Mouse (Mus musculus): ENCODE data around the gene Mpv17.

Mpv17 gene

GRCm38 (mm10) chr5:31154152-31154553 is at the start of gene Mpv17:
Gene Mpv17, minus strand, starts transcription at chr5:31154251.
- no peaks in the 10 kb centered on the region for H3K27me3 ChIP-seq (ENCODE audit: control insufficient read depth, insufficient read depth, low read length, poor library complexity, severe bottlenecking)
- peaks cover 16% of the 10 kb centered on the region for H3K36me3 ChIP-seq (ENCODE audit: control insufficient read depth, insufficient read depth, low read length, poor library complexity, severe bottlenecking)
- DNase-seq (ENCODE audit: low read depth, low spot score): peak; percentile 84

DNA sequence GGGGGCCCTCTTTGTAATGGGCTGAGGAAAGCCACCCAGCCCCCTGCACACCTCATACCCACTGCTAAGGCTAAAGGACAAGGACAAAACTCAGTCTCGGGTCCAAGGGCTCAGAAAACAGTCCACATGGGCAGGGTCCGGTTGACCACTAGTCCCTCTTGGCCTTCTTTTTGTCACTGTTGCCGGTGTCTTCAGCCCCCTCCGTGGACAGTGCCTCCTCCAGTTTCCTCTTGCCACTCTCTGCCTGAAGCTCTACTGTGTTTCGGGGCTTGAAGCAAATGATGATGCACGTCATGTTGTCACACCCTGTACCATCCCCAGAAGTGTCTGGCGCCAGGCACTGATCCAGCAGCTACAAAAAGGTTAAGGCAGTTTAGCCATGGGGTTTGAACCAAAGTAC is 48.9 kb upstream of the Mpv17 start:
- H3K27me3 ChIP-seq (ENCODE audit: control insufficient read depth, insufficient read depth, low read length, poor library complexity, severe bottlenecking): no peaks in the 10 kb centered on the region
- H3K36me3 ChIP-seq (ENCODE audit: control insufficient read depth, insufficient read depth, low read length, poor library complexity, severe bottlenecking): peaks cover 18% of the 10 kb centered on the region
- DNase-seq (ENCODE audit: low read depth, low spot score): no peak

- Histone ChIP-seq H3K27me3 (ENCODE audit: control insufficient read depth, insufficient read depth, low read length, poor library complexity, severe bottlenecking) (no peaks in the 10 kb centered on the region), H3K36me3 (ENCODE audit: control insufficient read depth, insufficient read depth, low read length, poor library complexity, severe bottlenecking) (peaks cover 14% of the 10 kb centered on the region)
- peak; percentile 98 for DNase-seq (ENCODE audit: low read depth, low spot score)
These were observed 47.9 kb upstream of the Mpv17 start, which contains the start of gene Zfp513 for GRCm38 (mm10) chr5:31201742-31202590. Gene Zfp513, minus strand, starts transcription at chr5:31202303.

GRCm38 (mm10) chr5:31201042-31201741 is 47.1 kb upstream of the Mpv17 start:
- peak; percentile 68 for DNase-seq (ENCODE audit: low read depth, low spot score)
- H3K27me3 ChIP-seq (ENCODE audit: control insufficient read depth, insufficient read depth, low read length, poor library complexity, severe bottlenecking): no peaks in the 10 kb centered on the region
- H3K36me3 ChIP-seq (ENCODE audit: control insufficient read depth, insufficient read depth, low read length, poor library complexity, severe bottlenecking): peaks cover 18% of the 10 kb centered on the region

DNA sequence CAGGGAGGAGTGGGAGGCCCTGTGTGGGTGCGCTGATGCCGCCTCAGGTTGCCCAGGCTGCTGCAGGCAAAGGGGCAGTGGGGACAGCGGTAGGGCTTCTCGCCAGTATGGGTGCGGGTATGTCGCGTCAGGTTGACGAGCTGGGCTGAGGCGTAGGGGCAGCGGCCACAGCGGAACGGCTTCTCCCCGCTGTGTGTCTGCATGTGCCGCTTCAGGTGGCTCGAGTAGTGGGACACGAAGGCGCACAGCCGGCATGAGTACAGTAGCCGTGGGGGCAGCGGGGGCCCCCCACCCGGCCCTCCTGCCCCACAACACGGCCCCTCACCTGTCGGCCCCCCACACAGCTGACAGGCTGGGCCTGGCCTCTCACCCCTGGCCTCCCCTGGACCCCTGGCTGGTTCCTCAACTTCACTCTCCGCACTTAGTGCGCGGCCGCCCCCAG is 46.3 kb upstream of the Mpv17 start:
- no peaks in the 10 kb centered on the region for H3K27me3 ChIP-seq (ENCODE audit: control insufficient read depth, insufficient read depth, low read length, poor library complexity, severe bottlenecking)
- peak; percentile 25 for DNase-seq (ENCODE audit: low read depth, low spot score)
- H3K36me3 ChIP-seq (ENCODE audit: control insufficient read depth, insufficient read depth, low read length, poor library complexity, severe bottlenecking): peaks cover 19% of the 10 kb centered on the region

DNA sequence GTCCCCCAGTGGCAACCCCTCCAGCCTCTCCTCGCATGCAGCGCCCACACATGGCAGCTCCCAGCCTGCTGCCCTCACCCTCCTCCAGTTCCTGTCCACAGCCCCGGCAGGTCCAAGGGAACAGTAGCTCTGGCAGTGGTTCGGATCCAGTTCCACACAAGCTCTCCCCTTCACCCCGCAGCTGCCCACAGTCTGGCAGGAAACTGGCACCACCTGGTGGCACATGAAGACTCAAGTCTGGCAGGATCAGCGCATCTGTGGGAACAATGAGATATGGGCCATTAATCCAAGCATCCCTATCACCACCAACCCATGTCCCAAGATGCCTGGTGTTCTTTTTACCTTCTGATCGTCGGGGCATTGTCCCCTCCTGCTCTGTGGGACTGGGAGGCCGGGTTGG is 45.8 kb upstream of the Mpv17 start:
- H3K27me3 ChIP-seq (ENCODE audit: control insufficient read depth, insufficient read depth, low read length, poor library complexity, severe bottlenecking): no peaks in the 10 kb centered on the region
- peaks cover 22% of the 10 kb centered on the region for H3K36me3 ChIP-seq (ENCODE audit: control insufficient read depth, insufficient read depth, low read length, poor library complexity, severe bottlenecking)
- DNase-seq (ENCODE audit: low read depth, low spot score): no peak

DNA sequence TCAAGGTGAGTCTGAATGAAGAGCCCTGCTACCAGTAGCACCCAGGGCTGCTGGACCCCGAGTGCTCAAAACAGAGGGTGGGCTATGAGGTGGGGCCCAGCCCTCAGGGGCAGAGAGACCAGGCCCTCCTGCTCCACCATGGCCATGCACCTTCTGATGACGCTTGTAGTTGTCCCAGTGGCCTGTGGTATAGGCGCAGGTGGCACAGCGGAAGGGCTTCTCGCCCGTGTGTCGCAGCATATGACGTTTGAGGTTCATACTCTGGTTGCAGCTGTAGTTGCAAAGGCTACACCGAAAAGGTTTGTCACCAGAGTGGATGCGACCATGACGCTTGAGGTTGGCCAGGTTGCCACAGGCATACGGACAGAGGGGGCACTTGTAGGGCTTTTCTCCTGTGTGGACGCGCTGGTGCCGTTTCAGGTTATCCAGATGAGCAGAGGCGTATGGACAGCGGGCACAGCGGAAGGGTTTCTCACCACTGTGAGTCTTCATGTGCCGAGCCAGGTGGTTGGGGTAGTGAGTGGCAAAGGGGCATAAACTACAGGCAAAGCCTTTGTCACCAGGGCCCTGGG is 45.4 kb upstream of the Mpv17 start:
- H3K36me3 ChIP-seq (ENCODE audit: control insufficient read depth, insufficient read depth, low read length, poor library complexity, severe bottlenecking): peaks cover 22% of the 10 kb centered on the region
- H3K27me3 ChIP-seq (ENCODE audit: control insufficient read depth, insufficient read depth, low read length, poor library complexity, severe bottlenecking): no peaks in the 10 kb centered on the region
- no peak for DNase-seq (ENCODE audit: low read depth, low spot score)

DNA sequence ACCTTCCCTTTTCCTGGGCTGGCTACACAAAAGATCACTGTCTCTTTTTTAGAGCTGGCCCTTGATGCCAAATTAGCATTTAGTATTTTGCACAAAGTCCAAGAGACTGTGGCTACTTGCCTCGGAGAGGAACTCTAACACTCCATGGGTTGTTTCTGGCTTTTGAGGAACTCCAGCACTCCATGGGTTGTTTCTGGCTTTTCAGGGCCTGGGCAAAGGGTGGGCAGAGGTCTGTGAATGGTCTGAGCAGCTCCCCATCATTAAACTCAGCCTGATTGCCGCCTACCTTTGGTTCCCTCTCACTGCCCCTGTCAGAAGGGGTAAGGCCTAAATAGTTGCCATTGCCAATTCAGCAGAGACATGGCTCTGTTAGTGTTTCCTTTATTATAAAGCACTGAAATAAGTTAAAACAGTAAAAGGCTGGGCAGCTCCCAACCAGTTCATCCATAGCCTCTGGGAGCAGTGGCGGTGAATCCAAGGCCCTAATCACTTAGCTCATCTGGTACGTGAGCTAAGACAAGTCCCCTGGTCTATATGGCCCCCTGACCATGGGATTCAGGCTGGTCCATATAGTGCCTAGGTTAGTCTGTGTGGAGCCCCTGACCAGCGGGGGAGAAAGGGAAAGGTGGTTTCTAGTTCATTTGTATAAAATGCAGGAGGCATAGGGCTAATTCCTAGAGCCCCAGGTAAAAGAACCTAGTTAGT is 44.7 kb upstream of the Mpv17 start:
- DNase-seq (ENCODE audit: low read depth, low spot score): no peak
- peaks cover 22% of the 10 kb centered on the region for H3K36me3 ChIP-seq (ENCODE audit: control insufficient read depth, insufficient read depth, low read length, poor library complexity, severe bottlenecking)
- no peaks in the 10 kb centered on the region for H3K27me3 ChIP-seq (ENCODE audit: control insufficient read depth, insufficient read depth, low read length, poor library complexity, severe bottlenecking)

DNA sequence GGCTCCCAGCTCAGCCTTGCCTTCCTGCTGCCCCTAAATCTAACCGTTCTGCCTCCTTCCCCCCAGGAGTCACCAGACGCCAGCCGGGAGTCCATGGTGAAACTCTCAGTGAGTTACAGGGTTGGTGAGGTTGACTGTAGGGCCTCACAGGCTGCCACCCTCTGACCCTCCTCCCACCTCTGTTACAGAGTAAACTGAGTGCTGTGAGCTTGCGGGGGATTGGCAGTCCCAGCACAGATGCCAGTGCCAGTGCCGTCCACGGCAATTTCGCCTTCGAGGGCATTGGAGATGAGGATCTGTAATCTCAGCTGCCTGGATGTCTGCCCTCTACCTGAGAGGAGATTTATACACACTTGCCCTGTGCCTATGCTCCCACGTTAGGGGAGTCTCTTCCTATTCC is 44.1 kb upstream of the Mpv17 start:
- peaks cover 21% of the 10 kb centered on the region for H3K36me3 ChIP-seq (ENCODE audit: control insufficient read depth, insufficient read depth, low read length, poor library complexity, severe bottlenecking)
- no peak for DNase-seq (ENCODE audit: low read depth, low spot score)
- no peaks in the 10 kb centered on the region for H3K27me3 ChIP-seq (ENCODE audit: control insufficient read depth, insufficient read depth, low read length, poor library complexity, severe bottlenecking)

GRCm38 (mm10) chr5:31197072-31197471 is 43.0 kb upstream of the Mpv17 start:
- DNase-seq (ENCODE audit: low read depth, low spot score): no peak
- H3K27me3 ChIP-seq (ENCODE audit: control insufficient read depth, insufficient read depth, low read length, poor library complexity, severe bottlenecking): no peaks in the 10 kb centered on the region
- peaks cover 20% of the 10 kb centered on the region for H3K36me3 ChIP-seq (ENCODE audit: control insufficient read depth, insufficient read depth, low read length, poor library complexity, severe bottlenecking)

DNA sequence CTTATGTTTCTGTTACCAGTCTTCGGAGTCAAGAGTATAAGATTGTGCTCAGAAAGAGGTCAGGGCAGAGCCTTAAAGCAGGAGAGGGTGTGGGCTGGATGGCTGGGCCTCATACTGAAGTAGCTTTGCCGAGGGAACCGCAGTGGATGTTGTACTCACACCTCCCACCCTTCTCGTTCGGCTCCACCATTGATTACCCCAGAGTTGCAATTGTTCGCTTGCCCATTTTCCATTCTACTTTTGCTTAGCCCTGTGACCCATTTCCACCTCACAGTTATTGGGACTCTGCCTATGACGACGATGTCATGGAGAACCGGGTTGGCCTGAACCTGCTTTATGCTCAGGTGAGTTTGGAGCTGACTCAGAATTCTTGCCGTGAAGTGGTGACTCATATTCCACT is 42.2 kb upstream of the Mpv17 start:
- no peak for DNase-seq (ENCODE audit: low read depth, low spot score)

GRCm38 (mm10) chr5:31195671-31196070 is 41.6 kb upstream of the Mpv17 start:
- no peaks in the 10 kb centered on the region for H3K27me3 ChIP-seq (ENCODE audit: control insufficient read depth, insufficient read depth, low read length, poor library complexity, severe bottlenecking)
- peaks cover 20% of the 10 kb centered on the region for H3K36me3 ChIP-seq (ENCODE audit: control insufficient read depth, insufficient read depth, low read length, poor library complexity, severe bottlenecking)
- DNase-seq (ENCODE audit: low read depth, low spot score): no peak

More for the DNA sequence above, 42.2 kb upstream of the Mpv17 start:
- Histone ChIP-seq H3K36me3 (ENCODE audit: control insufficient read depth, insufficient read depth, low read length, poor library complexity, severe bottlenecking) (peaks cover 20% of the 10 kb centered on the region), H3K27me3 (ENCODE audit: control insufficient read depth, insufficient read depth, low read length, poor library complexity, severe bottlenecking) (no peaks in the 10 kb centered on the region)

- peaks cover 17% of the 10 kb centered on the region for H3K36me3 ChIP-seq (ENCODE audit: control insufficient read depth, insufficient read depth, low read length, poor library complexity, severe bottlenecking)
- no peak for DNase-seq (ENCODE audit: low read depth, low spot score)
- no peaks in the 10 kb centered on the region for H3K27me3 ChIP-seq (ENCODE audit: control insufficient read depth, insufficient read depth, low read length, poor library complexity, severe bottlenecking)
These were observed 40.7 kb upstream of the Mpv17 start for GRCm38 (mm10) chr5:31194486-31195485.
